Mouse (Mus musculus): ENCODE results near the gene Flt3. TPM values are rescaled to one million over a fixed set of nuclear protein-coding genes. Genes with fewer than 3 reads are reported as not detected.

The Flt3 gene
- polyA plus RNA-seq, 1 experiment from 2014 or later, result 0.27 TPM

DNA sequence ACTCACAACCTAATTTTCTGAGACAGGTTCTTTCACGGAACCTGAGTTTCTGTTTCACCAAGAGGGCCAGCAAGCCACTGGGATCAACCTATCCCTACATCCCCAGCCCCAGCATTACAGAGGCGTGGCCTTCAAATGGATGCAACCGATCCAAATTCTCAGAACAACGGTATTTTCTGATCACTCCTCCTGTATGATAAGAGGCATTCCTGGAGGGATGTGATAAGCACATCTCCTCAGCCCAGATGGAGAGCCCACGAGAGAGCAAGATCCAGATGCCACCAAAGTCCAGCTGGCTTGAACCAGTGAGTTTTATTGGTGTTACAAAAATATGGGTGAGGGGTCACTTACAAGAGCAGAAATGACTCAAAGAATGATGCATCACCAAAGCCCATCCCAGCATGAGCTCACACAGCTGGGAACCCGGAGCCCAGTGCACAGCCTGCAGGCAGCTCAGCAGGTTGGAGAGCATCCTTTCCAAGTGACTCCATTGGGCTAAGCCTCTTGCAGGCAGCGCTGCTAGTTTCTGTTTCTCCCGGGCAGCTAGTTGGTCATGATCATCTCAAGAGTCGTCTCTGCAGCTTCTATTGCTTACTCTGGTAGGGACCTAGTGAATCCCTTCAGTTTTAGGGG, 11.8 kb downstream of the Flt3 start:
- WGBS, result 78% methylated on average over 9 of the region's 9 CpGs
- no peak overlapping the region for H3K9ac ChIP-seq (replicated peaks; ENCODE audit: low read length)
- ATAC-seq (replicated peaks; ENCODE audit: insufficient number of reproducible peaks, low FRiP score, low TSS enrichment, low read depth) (no peak), DNase-seq (ENCODE audit: low spot score) (no peak)
- no peak overlapping the region for H3K27ac ChIP-seq (replicated peaks; ENCODE audit: low read depth, low read length)
- H3K4me2 ChIP-seq (ENCODE audit: low read depth, low read length), result no peak overlapping the region
- H3K27me3 ChIP-seq (ENCODE audit: control insufficient read depth, insufficient read depth, low read length), result no peaks in the 10 kb centered on the region
- no peaks in the 10 kb centered on the region for H3K36me3 ChIP-seq (replicated peaks; ENCODE audit: control insufficient read depth, insufficient read depth, low read depth, low read length)
- H3K4me1 ChIP-seq (ENCODE audit: control insufficient read depth, insufficient read depth, low read length), result no peaks in the 10 kb centered on the region
- H3K9me3 ChIP-seq (replicated peaks; ENCODE audit: control insufficient read depth, low read length), result no peaks in the 10 kb centered on the region
- no peak overlapping the region for H3K4me3 ChIP-seq (ENCODE audit: low read depth, low read length)

DNA sequence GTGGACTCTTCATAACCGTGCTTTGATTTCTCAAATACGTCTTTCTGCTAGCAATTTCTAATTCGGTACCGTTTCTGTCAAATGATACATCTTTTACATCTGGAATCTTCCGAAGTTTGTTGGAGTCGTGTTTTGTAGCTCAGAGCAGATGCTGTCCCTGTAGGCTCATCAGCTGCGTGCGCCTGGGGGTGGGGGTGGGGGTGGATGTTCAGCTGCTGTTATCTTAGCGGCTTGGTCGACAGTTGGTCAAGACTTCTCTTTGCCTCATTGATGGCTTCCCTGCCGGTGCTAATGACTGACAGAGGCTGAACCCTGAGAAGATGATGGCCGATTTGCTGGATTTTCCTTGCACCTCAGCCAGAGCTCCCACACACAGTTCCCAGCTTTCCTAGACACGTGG, 13.4 kb downstream of the Flt3 start:
- Histone ChIP-seq H3K27ac (replicated peaks; ENCODE audit: low read depth, low read length) (no peak overlapping the region), H3K9me3 (replicated peaks; ENCODE audit: control insufficient read depth, low read length) (no peaks in the 10 kb centered on the region), H3K4me2 (ENCODE audit: low read depth, low read length) (no peak overlapping the region), H3K4me1 (ENCODE audit: control insufficient read depth, insufficient read depth, low read length) (no peaks in the 10 kb centered on the region), H3K36me3 (replicated peaks; ENCODE audit: control insufficient read depth, insufficient read depth, low read depth, low read length) (no peaks in the 10 kb centered on the region), H3K9ac (replicated peaks; ENCODE audit: low read length) (no peak overlapping the region), H3K27me3 (ENCODE audit: control insufficient read depth, insufficient read depth, low read length) (no peaks in the 10 kb centered on the region), H3K4me3 (ENCODE audit: low read depth, low read length) (no peak overlapping the region)
- WGBS, result 80% methylated on average over 13 of the region's 13 CpGs
- no peak for DNase-seq (ENCODE audit: low spot score)
- ATAC-seq (replicated peaks; ENCODE audit: insufficient number of reproducible peaks, low FRiP score, low TSS enrichment, low read depth), result no peak

DNA sequence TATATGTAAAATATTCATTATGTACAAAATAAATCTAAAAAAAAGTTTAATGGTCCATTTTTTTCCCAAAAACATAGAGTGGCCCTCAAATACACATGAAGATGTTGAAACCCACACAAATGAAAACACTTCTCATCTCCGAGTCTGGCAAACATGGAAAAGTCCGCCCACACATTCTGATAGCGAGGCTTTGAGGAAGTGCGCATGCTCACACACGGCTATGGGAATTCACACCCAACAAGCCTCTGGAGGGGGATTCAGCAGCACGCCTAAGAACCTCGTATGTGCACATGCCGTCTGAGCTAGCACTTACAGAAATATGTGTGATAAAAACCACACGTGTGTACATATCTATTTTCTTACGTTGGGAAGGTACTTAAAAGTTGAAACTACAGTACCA, 18.9 kb downstream of the Flt3 start:
- Histone ChIP-seq H3K27me3 (ENCODE audit: control insufficient read depth, insufficient read depth, low read length) (no peaks in the 10 kb centered on the region), H3K4me3 (ENCODE audit: low read depth, low read length) (no peak overlapping the region), H3K27ac (replicated peaks; ENCODE audit: low read depth, low read length) (no peak overlapping the region), H3K36me3 (replicated peaks; ENCODE audit: control insufficient read depth, insufficient read depth, low read depth, low read length) (no peaks in the 10 kb centered on the region), H3K4me1 (ENCODE audit: control insufficient read depth, insufficient read depth, low read length) (no peaks in the 10 kb centered on the region), H3K4me2 (ENCODE audit: low read depth, low read length) (no peak overlapping the region), H3K9me3 (replicated peaks; ENCODE audit: control insufficient read depth, low read length) (no peaks in the 10 kb centered on the region), H3K9ac (replicated peaks; ENCODE audit: low read length) (no peak overlapping the region)
- no peak for ATAC-seq (replicated peaks; ENCODE audit: insufficient number of reproducible peaks, low FRiP score, low TSS enrichment, low read depth)
- no peak for DNase-seq (ENCODE audit: low spot score)
- 89% methylated on average over 10 of the region's 10 CpGs for WGBS

DNA sequence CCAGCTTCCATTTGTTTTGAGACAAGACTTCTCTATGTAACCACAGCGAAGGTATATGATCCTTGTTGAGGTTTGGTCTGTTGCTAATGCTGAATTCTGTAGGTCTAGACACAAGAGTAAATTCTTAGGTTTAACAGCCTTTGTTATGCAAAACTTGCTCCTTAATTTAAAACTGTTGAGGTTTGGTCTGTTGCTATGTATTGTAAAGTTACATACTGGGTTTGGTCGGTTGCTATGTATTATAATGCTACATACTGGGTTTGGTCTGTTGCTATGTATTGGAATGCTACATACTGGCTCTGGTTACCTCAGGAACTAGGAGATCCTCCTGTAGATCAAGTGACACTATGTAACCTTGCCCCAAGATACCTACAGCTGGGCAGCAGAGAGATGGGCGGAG, 20.8 kb downstream of the Flt3 start:
- no peak overlapping the region for H3K27ac ChIP-seq (replicated peaks; ENCODE audit: low read depth, low read length)
- ATAC-seq (replicated peaks; ENCODE audit: insufficient number of reproducible peaks, low FRiP score, low TSS enrichment, low read depth) (no peak), DNase-seq (ENCODE audit: low spot score) (no peak)
- WGBS, result 84% methylated on average over 3 of the region's 3 CpGs
- no peaks in the 10 kb centered on the region for H3K36me3 ChIP-seq (replicated peaks; ENCODE audit: control insufficient read depth, insufficient read depth, low read depth, low read length)
- no peak overlapping the region for H3K4me2 ChIP-seq (ENCODE audit: low read depth, low read length)
- no peaks in the 10 kb centered on the region for H3K27me3 ChIP-seq (ENCODE audit: control insufficient read depth, insufficient read depth, low read length)
- no peak overlapping the region for H3K4me3 ChIP-seq (ENCODE audit: low read depth, low read length)
- H3K9me3 ChIP-seq (replicated peaks; ENCODE audit: control insufficient read depth, low read length), result no peaks in the 10 kb centered on the region
- H3K9ac ChIP-seq (replicated peaks; ENCODE audit: low read length), result no peak overlapping the region
- no peaks in the 10 kb centered on the region for H3K4me1 ChIP-seq (ENCODE audit: control insufficient read depth, insufficient read depth, low read length)

DNA sequence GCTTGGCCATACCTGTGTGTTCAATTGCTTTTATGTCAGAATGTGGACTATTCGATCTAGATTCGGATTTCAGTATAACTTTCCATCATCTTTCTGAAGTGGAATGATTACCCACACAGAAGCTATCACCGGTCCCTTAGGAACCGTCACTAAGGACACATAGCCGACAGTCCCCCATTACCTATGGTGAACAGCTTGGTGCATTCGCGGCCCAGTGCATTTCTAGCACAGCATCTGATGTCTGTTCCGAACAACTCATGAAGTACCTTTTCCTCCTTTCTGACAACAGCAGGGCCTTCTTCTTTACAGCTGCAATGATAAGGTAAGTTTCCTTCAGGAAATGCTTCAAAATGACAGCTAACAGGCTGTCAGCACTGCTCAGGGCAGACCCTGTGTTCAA, 30.0 kb downstream of the Flt3 start:
- no peak overlapping the region for H3K4me3 ChIP-seq (ENCODE audit: low read depth, low read length)
- H3K4me2 ChIP-seq (ENCODE audit: low read depth, low read length), result no peak overlapping the region
- no peaks in the 10 kb centered on the region for H3K4me1 ChIP-seq (ENCODE audit: control insufficient read depth, insufficient read depth, low read length)
- no peaks in the 10 kb centered on the region for H3K9me3 ChIP-seq (replicated peaks; ENCODE audit: control insufficient read depth, low read length)
- H3K36me3 ChIP-seq (replicated peaks; ENCODE audit: control insufficient read depth, insufficient read depth, low read depth, low read length), result no peaks in the 10 kb centered on the region
- DNase-seq (ENCODE audit: low spot score) (no peak), ATAC-seq (replicated peaks; ENCODE audit: insufficient number of reproducible peaks, low FRiP score, low TSS enrichment, low read depth) (no peak)
- H3K9ac ChIP-seq (replicated peaks; ENCODE audit: low read length), result no peak overlapping the region
- WGBS, result 86% methylated on average over 8 of the region's 8 CpGs
- no peak overlapping the region for H3K27ac ChIP-seq (replicated peaks; ENCODE audit: low read depth, low read length)
- no peaks in the 10 kb centered on the region for H3K27me3 ChIP-seq (ENCODE audit: control insufficient read depth, insufficient read depth, low read length)

DNA sequence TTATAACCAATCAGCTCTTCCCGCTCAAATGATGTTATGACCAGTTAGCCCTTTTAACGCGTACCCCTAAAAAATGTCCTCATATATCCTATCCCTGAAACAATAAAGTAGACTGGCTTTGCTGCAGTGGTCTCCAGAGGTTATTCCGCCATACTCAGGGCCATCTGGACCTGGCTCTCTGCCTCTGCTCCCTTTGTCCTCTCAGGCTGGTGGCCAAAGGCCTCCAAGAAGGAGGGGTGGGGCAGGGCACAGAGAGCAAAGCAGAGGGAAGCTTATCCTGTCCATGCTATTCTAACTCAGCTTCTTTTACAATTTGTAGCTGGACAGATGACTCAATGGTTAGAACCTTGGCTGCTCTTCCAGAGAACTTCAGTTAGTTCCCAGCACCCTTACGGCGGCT, 32.1 kb downstream of the Flt3 start:
- H3K9ac ChIP-seq (replicated peaks; ENCODE audit: low read length), result no peak overlapping the region
- DNase-seq (ENCODE audit: low spot score), result no peak
- H3K4me1 ChIP-seq (ENCODE audit: control insufficient read depth, insufficient read depth, low read length), result no peaks in the 10 kb centered on the region
- no peak overlapping the region for H3K4me2 ChIP-seq (ENCODE audit: low read depth, low read length)
- WGBS, result 94% methylated on average over 6 of the region's 6 CpGs
- no peak overlapping the region for H3K4me3 ChIP-seq (ENCODE audit: low read depth, low read length)
- H3K27ac ChIP-seq (replicated peaks; ENCODE audit: low read depth, low read length), result no peak overlapping the region
- ATAC-seq (replicated peaks; ENCODE audit: insufficient number of reproducible peaks, low FRiP score, low TSS enrichment, low read depth), result no peak
- H3K27me3 ChIP-seq (ENCODE audit: control insufficient read depth, insufficient read depth, low read length), result no peaks in the 10 kb centered on the region
- no peaks in the 10 kb centered on the region for H3K36me3 ChIP-seq (replicated peaks; ENCODE audit: control insufficient read depth, insufficient read depth, low read depth, low read length)
- no peaks in the 10 kb centered on the region for H3K9me3 ChIP-seq (replicated peaks; ENCODE audit: control insufficient read depth, low read length)

DNA sequence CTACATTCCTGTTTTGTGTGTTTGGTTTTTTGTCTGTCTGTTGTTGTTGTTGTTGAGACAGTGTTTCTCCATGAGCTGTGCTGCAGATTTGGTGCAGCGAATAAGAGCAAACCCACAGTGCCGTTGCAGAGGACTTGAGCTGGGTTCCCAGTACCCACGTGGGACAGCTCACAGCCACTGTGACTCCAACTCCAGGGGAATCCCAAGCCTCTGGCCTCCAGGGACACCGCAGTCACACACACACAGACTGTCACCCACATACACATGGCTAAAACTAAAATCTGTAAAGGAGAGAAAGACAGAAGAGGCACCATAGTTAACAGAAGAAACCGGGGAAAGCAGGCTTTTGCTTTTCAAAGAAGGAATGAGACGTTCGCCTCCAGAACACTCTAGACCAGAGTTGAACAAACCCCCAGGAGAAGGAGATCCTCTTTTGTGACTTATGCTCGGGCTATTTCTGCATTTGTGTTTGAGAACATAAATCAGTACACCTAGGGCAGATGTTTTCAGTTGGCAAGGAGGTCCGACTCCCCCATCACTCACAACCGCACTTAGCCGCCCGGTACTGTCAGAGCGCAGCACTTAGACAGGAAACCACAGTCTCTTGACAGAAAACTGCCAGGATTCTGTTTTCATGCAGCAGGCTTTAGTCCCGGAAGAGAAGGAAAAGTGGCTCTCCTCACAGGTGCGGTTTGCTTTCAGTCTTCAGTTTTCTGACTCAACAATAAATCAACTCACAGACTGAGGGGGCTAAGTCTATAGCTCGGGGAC, 34.1 kb downstream of the Flt3 start:
- 66% methylated on average over 16 of the region's 16 CpGs for WGBS
- no peaks in the 10 kb centered on the region for H3K9me3 ChIP-seq (replicated peaks; ENCODE audit: control insufficient read depth, low read length)
- H3K4me3 ChIP-seq (ENCODE audit: low read depth, low read length), result no peak overlapping the region
- H3K27ac ChIP-seq (replicated peaks; ENCODE audit: low read depth, low read length), result no peak overlapping the region
- H3K4me1 ChIP-seq (ENCODE audit: control insufficient read depth, insufficient read depth, low read length), result no peaks in the 10 kb centered on the region
- H3K9ac ChIP-seq (replicated peaks; ENCODE audit: low read length), result no peak overlapping the region
- no peaks in the 10 kb centered on the region for H3K36me3 ChIP-seq (replicated peaks; ENCODE audit: control insufficient read depth, insufficient read depth, low read depth, low read length)
- no peaks in the 10 kb centered on the region for H3K27me3 ChIP-seq (ENCODE audit: control insufficient read depth, insufficient read depth, low read length)
- DNase-seq (ENCODE audit: low spot score) (no peak), ATAC-seq (replicated peaks; ENCODE audit: insufficient number of reproducible peaks, low FRiP score, low TSS enrichment, low read depth) (no peak)
- H3K4me2 ChIP-seq (ENCODE audit: low read depth, low read length), result no peak overlapping the region

DNA sequence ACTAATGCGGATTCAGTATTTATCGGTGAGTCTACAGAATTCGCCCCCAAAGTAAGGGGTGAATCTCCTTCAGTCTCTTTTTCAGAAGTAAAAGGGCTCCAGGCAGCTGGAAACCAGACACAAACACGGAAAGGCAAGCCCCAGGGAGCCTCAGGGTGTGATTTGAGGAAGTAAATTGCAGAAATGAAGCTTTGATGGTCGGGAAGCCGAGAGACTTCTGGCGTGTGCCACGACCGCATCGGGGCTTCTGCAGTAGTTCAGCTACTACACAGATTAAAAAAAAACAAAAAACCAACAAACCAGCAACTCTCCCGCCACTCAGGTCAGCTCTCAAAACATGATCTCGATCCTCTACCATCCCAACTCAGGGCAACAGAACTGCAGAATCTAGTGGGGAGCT, 37.2 kb downstream of the Flt3 start:
- no peak for ATAC-seq (replicated peaks; ENCODE audit: insufficient number of reproducible peaks, low FRiP score, low TSS enrichment, low read depth)
- no peaks in the 10 kb centered on the region for H3K27me3 ChIP-seq (ENCODE audit: control insufficient read depth, insufficient read depth, low read length)
- 69% methylated on average over 12 of the region's 12 CpGs for WGBS
- no peak overlapping the region for H3K9ac ChIP-seq (replicated peaks; ENCODE audit: low read length)
- H3K4me3 ChIP-seq (ENCODE audit: low read depth, low read length), result no peak overlapping the region
- no peak overlapping the region for H3K27ac ChIP-seq (replicated peaks; ENCODE audit: low read depth, low read length)
- no peaks in the 10 kb centered on the region for H3K9me3 ChIP-seq (replicated peaks; ENCODE audit: control insufficient read depth, low read length)
- DNase-seq (ENCODE audit: low spot score), result no peak
- H3K4me2 ChIP-seq (ENCODE audit: low read depth, low read length), result no peak overlapping the region
- no peaks in the 10 kb centered on the region for H3K4me1 ChIP-seq (ENCODE audit: control insufficient read depth, insufficient read depth, low read length)
- H3K36me3 ChIP-seq (replicated peaks; ENCODE audit: control insufficient read depth, insufficient read depth, low read depth, low read length), result no peaks in the 10 kb centered on the region

Data from embryonic facial prominence, embryonic 11.5 days (tissue).